Mouse (Mus musculus): Measurements from ENCODE around the gene Gm17571.

Gm17571 gene

GRCm38 (mm10) chr9:13446703-13447285 lies at the start of gene Gm17571:
Gm17571 (minus strand) TSS chr9:13446753.
- no peak for DNase-seq (ENCODE audit: low read depth, low spot score)

GRCm38 (mm10) chr9:13495530-13495929 lies 49.0 kb upstream of the Gm17571 start:
- DNase-seq (ENCODE audit: low read depth, low spot score), result no peak

GRCm38 (mm10) chr9:13493746-13494145 lies 47.2 kb upstream of the Gm17571 start:
- no peak for DNase-seq (ENCODE audit: low read depth, low spot score)

GRCm38 (mm10) chr9:13492807-13493206 lies 46.3 kb upstream of the Gm17571 start:
- DNase-seq (ENCODE audit: low read depth, low spot score), result no peak

GRCm38 (mm10) chr9:13491854-13492620 lies 45.5 kb upstream of the Gm17571 start:
- DNase-seq (ENCODE audit: low read depth, low spot score), result no peak

- DNase-seq (ENCODE audit: low read depth, low spot score), result no peak
Measured at GRCm38 (mm10) chr9:13491107-13491506, 44.6 kb upstream of the Gm17571 start.

GRCm38 (mm10) chr9:13485914-13486313 lies 39.4 kb upstream of the Gm17571 start:
- no peak for DNase-seq (ENCODE audit: low read depth, low spot score)

GRCm38 (mm10) chr9:13484267-13485240 lies 38.0 kb upstream of the Gm17571 start:
- no peak for DNase-seq (ENCODE audit: low read depth, low spot score)

- DNase-seq (ENCODE audit: low read depth, low spot score), result no peak
Measured at GRCm38 (mm10) chr9:13483199-13484068, 36.9 kb upstream of the Gm17571 start.

- DNase-seq (ENCODE audit: low read depth, low spot score), result no peak
Measured at GRCm38 (mm10) chr9:13479275-13479674, 32.7 kb upstream of the Gm17571 start.

- no peak for DNase-seq (ENCODE audit: low read depth, low spot score)
Measured at GRCm38 (mm10) chr9:13474951-13475350, 28.4 kb upstream of the Gm17571 start.

GRCm38 (mm10) chr9:13470013-13470412 lies 23.5 kb upstream of the Gm17571 start:
- no peak for DNase-seq (ENCODE audit: low read depth, low spot score)

GRCm38 (mm10) chr9:13468778-13469177 lies 22.2 kb upstream of the Gm17571 start:
- no peak for DNase-seq (ENCODE audit: low read depth, low spot score)

- no peak for DNase-seq (ENCODE audit: low read depth, low spot score)
Measured at GRCm38 (mm10) chr9:13467745-13468144, 21.2 kb upstream of the Gm17571 start.

GRCm38 (mm10) chr9:13466816-13467215 lies 20.3 kb upstream of the Gm17571 start:
- no peak for DNase-seq (ENCODE audit: low read depth, low spot score)

- no peak for DNase-seq (ENCODE audit: low read depth, low spot score)
Measured at GRCm38 (mm10) chr9:13466351-13466750, 19.8 kb upstream of the Gm17571 start.

GRCm38 (mm10) chr9:13465358-13466020 lies 18.9 kb upstream of the Gm17571 start:
- no peak for DNase-seq (ENCODE audit: low read depth, low spot score)

- no peak for DNase-seq (ENCODE audit: low read depth, low spot score)
Measured at GRCm38 (mm10) chr9:13460926-13461325, 14.4 kb upstream of the Gm17571 start.

- DNase-seq (ENCODE audit: low read depth, low spot score), result no peak
Measured at GRCm38 (mm10) chr9:13460012-13460411, 13.5 kb upstream of the Gm17571 start.

- no peak for DNase-seq (ENCODE audit: low read depth, low spot score)
Measured at GRCm38 (mm10) chr9:13459371-13459770, 12.8 kb upstream of the Gm17571 start.

- DNase-seq (ENCODE audit: low read depth, low spot score), result no peak
Measured at GRCm38 (mm10) chr9:13457774-13458173, 11.2 kb upstream of the Gm17571 start.
